In genomic region chr7:30295103-30295502, GRCm38 (mm10) we compare ENCODE assay signal across 9 mouse cellular contexts. TPM values are rescaled to one million over a fixed set of nuclear protein-coding genes. Genes with fewer than 3 reads are reported as not detected.
DNase-seq lines count a peak whose midpoint lies in the region; ATAC-seq and TF ChIP-seq lines count a peak whose summit lies in the region.
"Had no signal": no experiment of that assay in that cellular context is flagged by ENCODE, and none has a peak within 500 bp of the region (broad histone marks: within the 10 kb centered on the region; RNA-seq: fewer than 3 reads in every experiment).

No protein-coding gene starts in this region.

- no peak overlapping the region for H3K4me3 ChIP-seq in MEL (ENCODE audit: control insufficient read depth in 1 of 2, insufficient read depth in 1 of 2, low read depth in 2 of 2, low read length in 2 of 2)
- no peak overlapping the region for H3K4me3 ChIP-seq in brown adipose tissue, adult 24 weeks (ENCODE audit: insufficient read depth, low read depth, low read length)
- H3K4me3 ChIP-seq in heart, embryonic 13.5 days: no peak overlapping the region
- H3K4me3 ChIP-seq: neural tube, embryonic 15.5 days had no signal

- 0 out of 4 replicates have a peak, but pooled peaks cover 0 to 2% of the 10 kb centered on the region in 2 experiments for H3K27me3 ChIP-seq in MEL (ENCODE audit: control insufficient read depth in 1 of 2, insufficient read depth in 2 of 2, low read length in 2 of 2)
- H3K27me3 ChIP-seq in heart, embryonic 13.5 days (replicated peaks): no peaks in the 10 kb centered on the region
- H3K27me3 ChIP-seq: neural tube, embryonic 15.5 days had no signal

- H3K9ac ChIP-seq in MEL (ENCODE audit: control insufficient read depth, low read depth, low read length, poor library complexity, severe bottlenecking): no peak overlapping the region
- H3K9ac ChIP-seq in heart, embryonic 13.5 days: 0 out of 2 replicates have a peak overlapping the region, but pooled peaks have one; percentile 9
- H3K9ac ChIP-seq: neural tube, embryonic 15.5 days had no signal

- DNase-seq in layer of hippocampus, adult 9-11 months: peak; percentile 70
- DNase-seq in layer of hippocampus, adult 11-12 months (ENCODE audit: low spot score): no peak
- peak; percentile 40 for DNase-seq in MEL (ENCODE audit: low read depth, low spot score)
- no peak for DNase-seq in B cell, adult 2 months
- no peak for DNase-seq in urinary bladder, postnatal 25 days (ENCODE audit: low spot score)
- no peak for DNase-seq in spleen, postnatal 14 days (ENCODE audit: low spot score in 2 of 2)

- H3K9me3 ChIP-seq in MEL (replicated peaks; ENCODE audit: insufficient read depth, low read length): no peaks in the 10 kb centered on the region
- H3K9me3 ChIP-seq in heart, embryonic 13.5 days: no peaks in the 10 kb centered on the region
- H3K9me3 ChIP-seq: neural tube, embryonic 15.5 days had no signal

- no peak for TF ChIP-seq CTCF in MEL (IDR thresholded peaks at IDR 0.05 in 2 of 3, conservative IDR thresholded peaks at IDR 0.05 in 1 of 3; ENCODE audit: control insufficient read depth in 1 of 3, insufficient read depth in 1 of 3, low read depth in 2 of 3, low read length in 3 of 3, poor library complexity in 1 of 3, severe bottlenecking in 1 of 3)

- no peaks in the 10 kb centered on the region for H3K36me3 ChIP-seq in MEL (ENCODE audit: control insufficient read depth in 1 of 2, insufficient read depth in 2 of 2, low read length in 2 of 2)
- peaks cover 38% of the 10 kb centered on the region for H3K36me3 ChIP-seq in heart, embryonic 13.5 days

- no peak overlapping the region for H3K4me2 ChIP-seq in heart, embryonic 13.5 days
- H3K4me2 ChIP-seq: neural tube, embryonic 15.5 days had no signal

- TF ChIP-seq POLR2A in MEL (IDR thresholded peaks at IDR 0.05; ENCODE audit: control insufficient read depth in 1 of 2, insufficient read depth in 1 of 2, low read depth in 1 of 2, low read length in 2 of 2, poor library complexity in 1 of 2): no peak

- H3K4me1 ChIP-seq in MEL (ENCODE audit: control insufficient read depth in 1 of 2, insufficient read depth in 2 of 2, low read length in 2 of 2): peaks cover 0 to 4% of the 10 kb centered on the region in 2 experiments; a peak in 1 of 4 replicates
- peaks cover 9% of the 10 kb centered on the region for H3K4me1 ChIP-seq in brown adipose tissue, adult 24 weeks (ENCODE audit: control insufficient read depth, insufficient read depth, insufficient read length, low read length)
- H3K4me1 ChIP-seq in heart, embryonic 13.5 days: peaks cover 29% of the 10 kb centered on the region

- no peak for ATAC-seq in heart, embryonic 13.5 days (ENCODE audit: extremely low read depth, insufficient number of reproducible peaks, low FRiP score, low TSS enrichment)

- no peak for TF ChIP-seq EP300 in MEL (IDR thresholded peaks at IDR 0.05; ENCODE audit: low read depth in 1 of 2, low read length in 2 of 2)

- TF ChIP-seq RAD21 in MEL (IDR thresholded peaks at IDR 0.05; ENCODE audit: low read depth, low read length): no peak

- no peak overlapping the region for H3K27ac ChIP-seq in MEL (ENCODE audit: control insufficient read depth, low read depth, low read length)
- H3K27ac ChIP-seq in brown adipose tissue, adult 24 weeks (replicated peaks; ENCODE audit: low read depth, low read length): peak overlapping the region; percentile 86
- H3K27ac ChIP-seq in heart, embryonic 13.5 days (replicated peaks): no peak overlapping the region
- H3K27ac ChIP-seq: neural tube, embryonic 15.5 days had no signal

- no peaks in the 10 kb centered on the region for H3K79me2 ChIP-seq in MEL (ENCODE audit: control insufficient read depth, insufficient read depth, low read length, poor library complexity)

- whole genome bisulfite sequencing in heart, embryonic 13.5 days: 37% methylated on average over 10 of the region's 10 CpGs

TF ChIP-seq in MEL, 35 proteins besides CTCF, POLR2A, EP300 and RAD21:
- TF ChIP-seq ZMIZ1 (IDR thresholded peaks at IDR 0.05; ENCODE audit: low read depth, low read length) (no peak), ELF1 (IDR thresholded peaks at IDR 0.05; ENCODE audit: low read depth, low read length) (no peak), CHD2 (IDR thresholded peaks at IDR 0.05; ENCODE audit: low read length) (no peak), NELFE (IDR thresholded peaks at IDR 0.05; ENCODE audit: low read depth, low read length) (no peak), MYC (IDR thresholded peaks at IDR 0.05; ENCODE audit: low read depth, low read length) (no peak), TCF12 (IDR thresholded peaks at IDR 0.05; ENCODE audit: low read depth, low read length) (no peak), USF2 (IDR thresholded peaks at IDR 0.05; ENCODE audit: borderline replicate concordance in 1 of 2, insufficient read depth in 1 of 2, low read depth in 1 of 2, low read length in 2 of 2) (no peak), JUND (IDR thresholded peaks at IDR 0.05; ENCODE audit: low read depth, low read length) (no peak), GABPA (IDR thresholded peaks at IDR 0.05; ENCODE audit: low read depth, low read length) (no peak), KAT2A (conservative IDR thresholded peaks at IDR 0.05; ENCODE audit: low read depth, low read length) (no peak)

RNA-seq across cellular contexts. Expression of gene Clip3, which starts 3.6 kb away (rescaled TPM):
- not detected in 2 replicates for total RNA-seq in MEL (2012; rRNA removed)
- polyA plus RNA-seq in MEL (2012; ENCODE audit: insufficient read depth in 1 of 2, insufficient read length in 2 of 2, low read depth in 1 of 2, low replicate concordance in 2 of 2, missing spikeins in 1 of 2): under 1 TPM in 1 of 2 experiments, not detected in 1; 0.19 TPM
- 4.5 and 7.3 TPM in 2 replicates for polyA plus RNA-seq in brown adipose tissue, adult 24 weeks (2012; ENCODE audit: insufficient read depth, insufficient read length, missing spikeins)
- 10.2 and 14.9 TPM in 2 replicates for polyA plus RNA-seq in heart, embryonic 13.5 days (2015; fragmentation: Nextera tagmentation; extraction: Ambion mirVana)

RNA-seq across cellular contexts. Expression of gene Alkbh6, which starts 13.4 kb away (rescaled TPM):
- total RNA-seq in MEL (2012; rRNA removed): 15.0 and 16.2 TPM in 2 replicates
- 10 to 100 TPM in 1 of 2 experiments, not detected in 1; 24.6 TPM for polyA plus RNA-seq in MEL (2012; ENCODE audit: insufficient read depth in 1 of 2, insufficient read length in 2 of 2, low read depth in 1 of 2, low replicate concordance in 2 of 2, missing spikeins in 1 of 2)
- 34.7 and 38.6 TPM in 2 replicates for polyA plus RNA-seq in brown adipose tissue, adult 24 weeks (2012; ENCODE audit: insufficient read depth, insufficient read length, missing spikeins)
- polyA plus RNA-seq in heart, embryonic 13.5 days (2015; fragmentation: Nextera tagmentation; extraction: Ambion mirVana): 60.5 and 66.1 TPM in 2 replicates

RNA-seq across cellular contexts. Expression of gene Wdr62, which starts 14.9 kb away (rescaled TPM):
- 4.9 and 6.5 TPM in 2 replicates for total RNA-seq in MEL (2012; rRNA removed)
- 10 to 100 TPM; 30.5 to 44.8 TPM for polyA plus RNA-seq in MEL (2012; ENCODE audit: insufficient read depth in 1 of 2, insufficient read length in 2 of 2, low read depth in 1 of 2, low replicate concordance in 2 of 2, missing spikeins in 1 of 2)
- 3.2 and 4.6 TPM in 2 replicates for polyA plus RNA-seq in brown adipose tissue, adult 24 weeks (2012; ENCODE audit: insufficient read depth, insufficient read length, missing spikeins)
- 7.1 and 8.5 TPM in 2 replicates for polyA plus RNA-seq in heart, embryonic 13.5 days (2015; fragmentation: Nextera tagmentation; extraction: Ambion mirVana)

RNA-seq across cellular contexts. Expression of gene Thap8, which starts 15.2 kb away (rescaled TPM):
- total RNA-seq in MEL (2012; rRNA removed): 0.42 and 0.73 TPM in 2 replicates
- polyA plus RNA-seq in MEL (2012; ENCODE audit: insufficient read depth in 1 of 2, insufficient read length in 2 of 2, low read depth in 1 of 2, low replicate concordance in 2 of 2, missing spikeins in 1 of 2): under 1 TPM in 1 of 2 experiments, not detected in 1; 0.46 TPM
- polyA plus RNA-seq in brown adipose tissue, adult 24 weeks (2012; ENCODE audit: insufficient read depth, insufficient read length, missing spikeins): 0.83 TPM in 1 of 2 replicates, not detected in the other
- 0.37 and 0.39 TPM in 2 replicates for polyA plus RNA-seq in heart, embryonic 13.5 days (2015; fragmentation: Nextera tagmentation; extraction: Ambion mirVana)

RNA-seq across cellular contexts. Expression of gene Syne4, which starts 19.5 kb away (rescaled TPM):
- total RNA-seq in MEL (2012; rRNA removed): 0.31 and 0.42 TPM in 2 replicates
- polyA plus RNA-seq in MEL (2012; ENCODE audit: insufficient read depth in 1 of 2, insufficient read length in 2 of 2, low read depth in 1 of 2, low replicate concordance in 2 of 2, missing spikeins in 1 of 2): under 1 TPM in 1 of 2 experiments, not detected in 1; 0.82 TPM
- polyA plus RNA-seq in brown adipose tissue, adult 24 weeks (2012; ENCODE audit: insufficient read depth, insufficient read length, missing spikeins): not detected in 2 replicates
- 18.3 and 20.2 TPM in 2 replicates for polyA plus RNA-seq in heart, embryonic 13.5 days (2015; fragmentation: Nextera tagmentation; extraction: Ambion mirVana)

Comparison
In these comparisons a context has a peak if more than half of its experiments do, and no peak if none do; other contexts are left out.
1. DNase-seq: peak in layer of hippocampus, adult 9-11 months (single experiment) and MEL (single experiment); none in layer of hippocampus, adult 11-12 months (single experiment), B cell, adult 2 months (0 of 2), urinary bladder, postnatal 25 days (single experiment) and spleen, postnatal 14 days (0 of 2).